Mouse (Mus musculus) brain, adult 2 months (tissue): Measurements from ENCODE around the gene Iqcf4.

ENCODE experiments used
- DNase-seq: peaks from one replicate; pipeline ENCODE4 v3.0.0; 2011; ENCODE audit warnings: low read depth, low spot score

The Iqcf4 gene

GRCm38 (mm10) chr9:106519433-106519832, 51.4 kb downstream of the Iqcf4 start:
- peak; percentile 5 for DNase-seq
